Mouse (Mus musculus): ENCODE results near the gene Hspb7.
A peak's percentile ranks its signal among the peaks of the same experiment; 100 is the strongest.

Gene Hspb7

DNA sequence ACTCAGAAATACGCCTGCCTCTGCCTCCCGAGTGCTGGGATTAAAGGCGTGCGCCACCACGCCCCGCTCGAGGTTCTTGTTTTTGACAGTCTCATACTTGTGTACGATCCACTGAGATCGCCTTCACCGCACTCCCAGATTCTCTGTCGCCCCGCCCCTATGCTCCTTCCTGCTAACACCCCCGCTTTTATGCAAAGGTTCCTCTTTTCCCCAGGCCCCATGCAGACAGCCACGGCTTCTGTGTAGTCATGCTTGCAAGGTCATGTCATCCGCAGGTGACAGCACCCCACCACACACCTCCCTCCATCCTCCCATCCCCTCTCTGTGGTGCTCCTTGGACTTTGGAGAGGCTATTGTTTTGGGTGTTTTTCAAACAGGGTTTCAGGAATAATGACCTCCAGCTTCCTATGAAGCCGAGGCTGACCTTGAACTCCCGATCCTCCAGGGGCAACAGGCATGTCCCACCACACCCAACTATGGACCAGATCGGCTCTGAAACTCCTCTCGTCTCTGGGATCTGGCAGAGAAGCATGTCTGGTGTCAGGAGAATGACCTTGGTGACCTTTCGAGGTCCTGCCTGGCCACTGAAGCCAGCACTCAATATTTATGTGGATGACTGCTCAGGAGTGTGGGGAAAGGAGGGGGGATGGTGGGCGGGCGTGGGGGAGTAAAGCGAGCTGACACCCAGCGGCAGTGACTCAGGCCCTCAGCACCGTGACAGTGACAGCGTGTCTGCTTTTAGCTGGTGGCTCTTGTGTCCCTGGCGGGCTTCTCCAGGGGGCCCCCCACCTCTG, 984 bp upstream of the Hspb7 start:
- no peak for DNase-seq (ENCODE audit: low read depth, low spot score)

DNA sequence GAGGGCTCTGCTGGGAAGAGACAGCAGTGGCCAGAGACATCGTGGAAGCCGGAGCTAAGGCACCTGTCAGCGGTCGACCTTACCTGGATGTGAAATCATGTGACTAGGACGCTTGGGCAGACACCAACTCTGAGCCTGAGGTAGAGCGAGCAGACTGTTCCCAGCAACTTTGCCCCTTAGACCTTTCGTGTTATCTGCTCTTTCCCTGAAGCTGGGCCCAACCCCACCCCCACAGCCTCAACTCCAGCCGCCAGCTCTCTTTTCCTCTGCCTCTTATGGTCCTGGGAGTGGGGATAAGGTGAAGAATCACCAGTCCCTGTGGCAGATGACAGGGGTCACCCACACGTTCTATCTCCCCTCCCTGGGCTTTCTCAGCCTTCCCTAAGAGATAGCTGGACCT, 307 bp downstream of the Hspb7 start:
- DNase-seq (ENCODE audit: low read depth, low spot score), result no peak

- DNase-seq (ENCODE audit: low read depth, low spot score), result no peak
Measured at GRCm38 (mm10) chr4:141421423-141421822, 844 bp downstream of the Hspb7 start.

GRCm38 (mm10) chr4:141422841-141423240, 2.3 kb downstream of the Hspb7 start:
- no peak for DNase-seq (ENCODE audit: low read depth, low spot score)

DNA sequence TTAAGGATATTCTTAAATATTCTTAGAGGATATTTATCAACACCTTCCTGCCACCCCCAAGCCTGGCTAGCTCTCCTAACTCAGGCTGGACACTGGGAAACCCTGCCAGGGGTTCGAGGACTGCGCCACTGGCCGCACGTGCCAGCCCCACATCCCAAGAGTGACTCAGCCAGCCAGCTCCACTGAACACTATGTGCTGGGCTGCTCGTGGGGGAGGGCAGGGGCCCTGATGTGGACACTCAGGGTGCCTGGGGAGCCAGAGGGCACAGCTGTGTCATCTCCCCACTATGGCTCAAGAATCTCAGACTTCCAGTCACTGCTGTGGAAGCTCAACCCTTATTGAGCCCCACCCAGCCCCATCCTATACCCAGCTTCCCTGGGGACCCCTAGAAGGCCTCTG, 2.7 kb downstream of the Hspb7 start:
- DNase-seq (ENCODE audit: low read depth, low spot score), result no peak

GRCm38 (mm10) chr4:141423691-141424431, 3.3 kb downstream of the Hspb7 start:
- no peak for DNase-seq (ENCODE audit: low read depth, low spot score)

DNA sequence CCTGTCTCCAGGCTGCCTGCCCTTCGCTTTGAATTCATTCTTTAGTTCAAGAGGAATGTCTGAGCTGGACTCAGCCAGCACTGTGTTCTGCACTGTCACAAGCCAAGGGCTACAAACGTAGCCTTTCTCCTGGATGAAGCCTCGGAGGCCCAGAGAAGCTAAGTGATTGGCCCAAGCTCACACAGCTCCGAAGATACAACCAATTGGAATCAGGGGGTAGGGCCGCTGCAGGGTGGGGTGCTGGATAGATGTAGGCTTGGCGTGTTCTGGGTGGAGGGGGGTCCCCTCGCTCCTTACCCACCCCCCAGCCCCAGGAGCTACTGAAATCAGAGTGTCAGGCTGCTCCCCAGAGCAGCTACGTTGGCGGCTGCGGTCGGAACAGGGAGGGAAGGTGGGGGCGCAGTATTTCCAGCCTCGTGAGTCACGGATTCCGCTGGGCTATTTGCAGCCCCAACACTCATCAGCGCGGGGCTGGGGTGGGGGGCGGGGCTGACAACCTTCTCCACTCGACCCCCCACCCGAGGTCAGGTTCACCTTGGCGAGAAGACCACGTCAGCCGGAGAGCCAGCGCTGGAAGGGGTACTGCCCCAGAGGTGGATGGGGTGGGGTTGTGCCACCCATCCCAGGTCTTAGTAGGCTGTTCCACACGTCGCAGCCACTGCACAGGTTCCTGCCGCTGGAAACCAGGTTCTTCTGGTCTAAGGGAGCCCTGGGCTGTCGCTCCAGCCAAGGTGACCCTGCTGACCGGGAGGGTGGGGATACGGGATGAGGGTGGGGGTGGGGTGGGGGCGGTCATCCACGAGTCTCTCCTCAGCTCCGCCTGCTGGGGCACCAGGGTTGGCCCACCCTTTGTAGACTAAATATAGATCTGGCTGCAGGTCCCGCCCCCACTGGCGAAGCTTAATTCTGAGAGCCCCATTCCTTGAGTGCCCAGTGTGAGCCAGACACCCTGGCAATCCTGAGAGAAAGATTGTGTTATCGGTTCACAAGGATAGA, 5.2 kb downstream of the Hspb7 start:
- DNase-seq (ENCODE audit: low read depth, low spot score), result no peak

DNA sequence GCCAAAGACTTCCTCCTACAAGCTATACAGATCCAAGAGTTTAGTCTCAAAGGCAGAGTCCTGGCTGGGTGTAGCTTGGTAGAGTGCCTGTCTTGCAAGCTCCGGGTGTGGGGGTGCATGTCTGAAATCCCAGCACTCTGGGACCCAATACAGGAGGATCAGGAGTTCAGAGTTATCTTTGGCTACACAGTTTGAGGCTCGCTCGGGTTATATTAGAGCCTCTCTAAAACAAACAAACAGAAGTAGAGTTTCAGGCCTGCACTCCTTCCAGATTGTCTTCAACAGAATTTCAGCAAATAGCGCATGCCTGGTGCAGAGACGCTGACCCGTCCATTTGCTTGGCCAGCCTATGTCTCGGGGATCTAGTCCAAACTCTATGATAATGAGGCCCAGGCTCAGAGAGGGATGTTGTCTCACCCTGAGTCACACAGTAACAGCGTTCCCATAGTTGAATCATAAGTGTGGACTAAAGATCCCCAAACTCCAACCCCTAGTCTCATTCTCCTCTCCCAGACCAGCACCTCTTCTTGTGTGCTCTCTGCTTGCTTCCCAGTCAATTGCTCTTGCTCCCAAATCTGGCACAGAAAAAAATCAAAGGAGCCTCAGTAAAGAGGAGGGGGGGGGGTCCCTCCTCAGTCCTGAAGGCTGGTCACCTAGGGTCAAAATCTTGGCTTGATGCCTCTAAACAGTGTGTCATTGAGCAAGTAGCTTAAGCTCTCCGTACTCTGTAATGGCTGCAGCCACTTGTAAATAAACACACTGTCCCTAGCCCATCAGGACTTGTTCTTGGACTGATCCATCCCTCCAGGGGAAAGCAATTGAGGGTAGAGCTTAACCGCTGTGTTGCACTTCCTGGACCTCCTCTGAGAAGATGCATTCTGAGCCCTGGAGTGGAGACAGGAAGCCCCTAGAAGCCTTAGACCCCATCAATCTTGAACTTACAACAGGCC, 6.5 kb downstream of the Hspb7 start:
- DNase-seq (ENCODE audit: low read depth, low spot score), result no peak

GRCm38 (mm10) chr4:141427921-141428320, 7.3 kb downstream of the Hspb7 start:
- no peak for DNase-seq (ENCODE audit: low read depth, low spot score)

DNA sequence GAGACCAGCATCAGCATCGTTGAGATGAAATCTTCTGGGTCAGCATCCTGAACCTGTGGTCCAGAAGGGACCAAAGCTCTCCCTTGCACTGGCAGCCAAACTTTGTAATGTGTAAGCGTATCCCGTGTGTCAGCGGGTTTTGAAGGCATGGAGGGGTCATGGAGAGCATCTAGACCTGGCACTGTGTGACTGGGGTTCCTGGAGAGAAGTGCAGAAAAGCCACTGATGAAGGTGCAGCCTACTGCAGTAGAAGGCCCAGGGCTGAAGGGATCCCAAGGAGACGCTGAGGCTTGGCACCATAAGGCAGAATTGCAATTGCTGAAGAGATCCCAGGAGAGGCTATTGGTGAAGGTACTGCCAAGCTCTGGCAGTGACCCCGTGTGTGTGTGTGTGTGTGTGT, 8.8 kb downstream of the Hspb7 start:
- DNase-seq (ENCODE audit: low read depth, low spot score), result no peak

DNA sequence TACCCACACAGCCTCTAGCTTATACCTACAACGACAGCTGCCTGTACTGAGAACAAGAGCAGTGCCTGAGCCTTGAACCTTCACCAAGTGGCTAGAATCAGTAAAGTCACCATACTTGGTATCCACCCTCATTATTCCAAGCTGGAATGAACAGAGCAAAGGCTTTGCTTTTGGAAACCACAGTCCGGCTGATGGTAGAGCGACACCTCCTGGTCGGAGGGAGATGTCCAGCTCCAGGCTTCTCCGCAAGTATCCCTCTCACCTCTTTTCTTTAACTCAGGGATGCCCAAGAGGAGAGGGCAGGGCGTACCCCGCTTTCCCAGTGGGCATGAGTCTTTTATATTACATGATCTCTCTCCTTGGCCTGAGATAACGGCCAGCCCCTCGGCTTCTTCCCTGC, 9.3 kb downstream of the Hspb7 start:
- no peak for DNase-seq (ENCODE audit: low read depth, low spot score)

GRCm38 (mm10) chr4:141430997-141431396, 10.4 kb downstream of the Hspb7 start:
- peak; percentile 40 for DNase-seq (ENCODE audit: low read depth, low spot score)

DNA sequence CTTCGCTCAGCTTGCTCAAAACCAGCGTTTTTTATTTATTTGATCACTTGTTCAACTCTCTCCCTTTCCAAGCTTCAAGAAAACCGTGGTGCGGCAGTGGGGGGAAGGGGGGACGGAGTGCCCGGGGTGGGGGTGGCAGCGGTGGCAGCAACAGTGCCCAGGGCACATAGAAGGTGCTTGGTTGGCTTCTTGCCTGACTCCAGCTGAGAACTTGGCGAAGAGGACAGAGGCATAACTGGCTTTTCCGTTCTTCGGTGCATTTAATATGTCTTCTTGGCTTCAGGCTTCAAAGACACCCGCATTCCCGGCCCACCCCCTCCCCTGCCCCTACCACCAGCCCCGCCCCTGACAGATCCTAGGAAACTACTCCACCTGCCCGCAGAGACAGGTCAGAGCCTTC, 12.1 kb downstream of the Hspb7 start:
- DNase-seq (ENCODE audit: low read depth, low spot score), result no peak

- no peak for DNase-seq (ENCODE audit: low read depth, low spot score)
Measured at GRCm38 (mm10) chr4:141433191-141433590, 12.6 kb downstream of the Hspb7 start.

DNA sequence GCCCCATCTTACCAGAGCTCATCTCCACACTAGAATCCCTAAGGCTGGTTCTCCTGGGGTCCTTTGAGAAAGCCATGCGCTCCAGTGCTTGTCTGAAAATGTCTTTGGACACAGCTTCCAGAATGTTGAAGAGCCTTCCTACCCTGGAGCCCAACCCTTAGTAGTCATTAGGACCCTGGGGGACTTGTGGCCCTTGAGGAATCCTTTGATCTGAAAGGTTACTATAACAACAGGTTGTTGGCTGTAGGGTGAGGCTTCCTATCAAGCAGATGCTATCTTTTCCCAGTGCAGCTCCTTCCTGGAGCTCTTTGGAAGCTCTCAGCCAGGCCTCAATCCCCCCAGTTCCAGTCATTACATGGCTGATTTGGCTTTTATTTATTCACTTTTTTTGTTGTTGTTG, 15.4 kb downstream of the Hspb7 start, which contains the start of gene Srarp:
Srarp (minus strand) TSS at position 132 of the 400 bp plus-strand sequence.
- DNase-seq (ENCODE audit: low read depth, low spot score), result no peak

GRCm38 (mm10) chr4:141439083-141439803, 18.7 kb downstream of the Hspb7 start:
- DNase-seq (ENCODE audit: low read depth, low spot score), result no peak

DNA sequence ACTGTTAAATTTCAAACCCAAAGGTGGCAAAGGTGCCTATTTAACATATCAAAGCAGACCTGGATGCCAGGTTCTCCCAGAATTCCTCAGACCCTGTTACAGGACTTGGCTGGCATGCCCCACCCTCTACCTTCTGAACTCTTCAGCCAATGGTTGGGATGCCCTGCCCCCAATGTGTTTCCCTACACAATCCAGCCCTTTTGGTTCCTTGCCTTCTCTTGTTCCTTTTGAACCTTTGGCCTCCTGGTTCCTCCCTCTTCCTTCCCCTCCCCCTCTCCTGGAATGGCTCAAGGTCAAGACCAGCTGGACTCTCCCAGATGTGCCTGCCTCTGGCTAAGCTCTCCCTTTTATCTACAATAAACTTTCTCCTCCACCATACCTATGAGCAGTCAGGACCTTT, 20.3 kb downstream of the Hspb7 start:
- DNase-seq (ENCODE audit: low read depth, low spot score), result no peak

- DNase-seq (ENCODE audit: low read depth, low spot score), result no peak
Measured at GRCm38 (mm10) chr4:141443641-141444429, 23.3 kb downstream of the Hspb7 start.
